Mouse (Mus musculus) heart, adult 2 months (tissue): ENCODE measurements at regions not wholly inside any gene's neighbourhood (a gene's known extent, or its start where the extent isn't known, plus 50 kb on each side); places are given as distances from the start of the nearest gene placed in this dataset.

Experiments
- CTCF ChIP-seq: fragments of 200-600 bp; IDR thresholded peaks from 2 replicates; pipeline ENCODE4 v1.8.1; 2022; ENCODE audit warnings: antibody characterized with exemption, mild to moderate bottlenecking, moderate library complexity
- POLR2A ChIP-seq: fragments of 200-500 bp; IDR thresholded peaks from 2 replicates; pipeline ENCODE4 v1.6.1; 2011; ENCODE audit warnings: mild to moderate bottlenecking, low read depth, low read length, control low read depth; ENCODE audit not compliant: insufficient read depth

DNA sequence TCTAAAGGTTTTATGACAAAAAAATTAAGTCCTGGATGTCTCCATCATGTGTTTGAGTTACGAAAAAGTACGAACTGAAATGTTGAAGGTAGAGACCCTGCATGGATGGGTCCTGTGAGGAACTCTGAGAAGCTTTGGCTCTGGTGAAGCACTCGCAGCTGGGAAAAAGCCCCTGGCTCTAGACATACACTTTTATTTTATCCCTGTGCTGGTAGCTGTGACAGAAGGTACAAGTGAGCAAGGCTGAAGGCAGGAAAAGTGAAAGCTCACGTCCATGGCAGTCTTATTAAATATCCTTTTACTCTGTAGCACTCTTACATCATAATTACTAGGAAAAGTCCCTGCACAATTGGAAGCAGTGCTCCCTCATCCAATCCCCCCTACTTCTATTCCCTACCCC is 336.4 kb upstream of the Tmem161b start:
- TF ChIP-seq CTCF (no peak), POLR2A (no peak)
